In the genomic region with DNA sequence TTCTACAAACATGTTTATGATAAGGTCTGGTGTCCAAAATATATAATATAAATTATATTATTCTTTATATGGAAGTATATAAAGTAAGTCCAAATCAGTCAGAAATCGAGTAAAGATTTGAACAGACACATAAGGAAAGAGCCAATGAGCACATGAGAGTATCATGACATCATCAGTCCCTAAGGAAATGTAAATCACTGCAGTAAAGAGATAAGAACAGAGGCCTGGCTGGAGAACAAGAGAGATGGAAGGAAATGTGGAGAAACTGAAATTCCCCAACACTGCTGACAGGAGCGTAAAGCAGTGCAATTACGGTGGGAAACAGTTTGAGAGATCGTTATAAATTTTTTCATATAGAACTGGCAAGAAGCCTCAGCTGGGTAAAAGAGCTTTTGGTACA, we compare ENCODE assay signal across 19 mouse cellular contexts.
DNase-seq lines count a peak whose midpoint lies in the region; ATAC-seq and TF ChIP-seq lines count a peak whose summit lies in the region.
"Had no signal": no experiment of that assay in that cellular context is flagged by ENCODE, and none has a peak within 500 bp of the region (broad histone marks: within the 10 kb centered on the region; RNA-seq: fewer than 3 reads in every experiment).

No protein-coding gene starts in this region.

- no peaks in the 10 kb centered on the region for H3K27me3 ChIP-seq in embryonic facial prominence, embryonic 14.5 days (replicated peaks; ENCODE audit: control insufficient read depth, insufficient read depth, low read length)
- H3K27me3 ChIP-seq in embryonic facial prominence, embryonic 10.5 days (replicated peaks; ENCODE audit: low read depth, poor library complexity, severe bottlenecking) = peaks cover 6% of the 10 kb centered on the region; the same call in 1 of the 2 replicates
- no peaks in the 10 kb centered on the region for H3K27me3 ChIP-seq in intestine, embryonic 15.5 days (replicated peaks)
- no peaks in the 10 kb centered on the region for H3K27me3 ChIP-seq in intestine, embryonic 16.5 days (replicated peaks; ENCODE audit: control insufficient read depth, insufficient read depth, low read length)
- H3K27me3 ChIP-seq in lung, postnatal 0 days (replicated peaks; ENCODE audit: insufficient read depth, low read length) = no peaks in the 10 kb centered on the region
- H3K27me3 ChIP-seq: liver, embryonic 13.5 days had no signal

- H3K36me3 ChIP-seq in embryonic facial prominence, embryonic 14.5 days (ENCODE audit: control insufficient read depth, insufficient read depth, low read length) = no peaks in the 10 kb centered on the region
- no peaks in the 10 kb centered on the region for H3K36me3 ChIP-seq in embryonic facial prominence, embryonic 10.5 days (replicated peaks)
- no peaks in the 10 kb centered on the region for H3K36me3 ChIP-seq in intestine, embryonic 15.5 days
- H3K36me3 ChIP-seq in intestine, embryonic 16.5 days (ENCODE audit: control insufficient read depth, insufficient read depth, low read length) = no peaks in the 10 kb centered on the region
- H3K36me3 ChIP-seq in lung, postnatal 0 days (ENCODE audit: insufficient read depth, low read length) = no peaks in the 10 kb centered on the region
- H3K36me3 ChIP-seq: hindbrain, embryonic 13.5 days; liver, embryonic 13.5 days had no signal

- no peak for ATAC-seq in embryonic facial prominence, embryonic 14.5 days (ENCODE audit: low read depth)
- ATAC-seq in intestine, embryonic 15.5 days = peak; percentile 29; the same call in 1 of the 2 replicates
- ATAC-seq in intestine, embryonic 16.5 days = no peak
- ATAC-seq in lung, postnatal 0 days = no peak
- ATAC-seq: forebrain, postnatal 0 days had no signal

- peak; percentile 72 for DNase-seq in embryonic facial prominence, embryonic 14.5 days (ENCODE audit: low spot score)
- DNase-seq in embryonic facial prominence, embryonic 10.5 days (ENCODE audit: low spot score) = no peak
- DNase-seq in lung, postnatal 0 days (ENCODE audit: low spot score) = peak; percentile 59
- DNase-seq in lung, adult 18-20 months = no peak
- peak; percentile 11 for DNase-seq in telencephalon, adult 2 months (ENCODE audit: low read depth, low spot score)
- DNase-seq: B cell, adult 2 months; cerebellum, postnatal 10 days; forebrain, postnatal 0 days; heart, adult 2 months; heart, postnatal 14 days; kidney, adult 9 months; liver, embryonic 13.5 days; lung, postnatal 14 days; right cerebral cortex, postnatal 4 days; thymus, postnatal 25 days had no signal

- no peak for TF ChIP-seq CTCF in lung, postnatal 0 days (IDR thresholded peaks at IDR 0.05)

- TF ChIP-seq EP300 in lung, postnatal 0 days (IDR thresholded peaks at IDR 0.05) = no peak

- no peaks in the 10 kb centered on the region for H3K9me3 ChIP-seq in embryonic facial prominence, embryonic 14.5 days (ENCODE audit: control insufficient read depth, low read length)
- no peaks in the 10 kb centered on the region for H3K9me3 ChIP-seq in embryonic facial prominence, embryonic 10.5 days
- no peaks in the 10 kb centered on the region for H3K9me3 ChIP-seq in intestine, embryonic 15.5 days
- H3K9me3 ChIP-seq in intestine, embryonic 16.5 days (ENCODE audit: control insufficient read depth, low read length) = no peaks in the 10 kb centered on the region
- no peaks in the 10 kb centered on the region for H3K9me3 ChIP-seq in lung, postnatal 0 days (ENCODE audit: low read length)
- H3K9me3 ChIP-seq: hindbrain, embryonic 13.5 days; liver, embryonic 13.5 days had no signal

- no peak overlapping the region for H3K9ac ChIP-seq in embryonic facial prominence, embryonic 14.5 days (ENCODE audit: low read depth, low read length)
- H3K9ac ChIP-seq in intestine, embryonic 15.5 days = no peak overlapping the region
- no peak overlapping the region for H3K9ac ChIP-seq in intestine, embryonic 16.5 days (ENCODE audit: low read depth, low read length)
- no peak overlapping the region for H3K9ac ChIP-seq in lung, postnatal 0 days (replicated peaks; ENCODE audit: low read depth)
- H3K9ac ChIP-seq: forebrain, postnatal 0 days; hindbrain, embryonic 13.5 days; liver, embryonic 13.5 days had no signal

- H3K4me1 ChIP-seq in embryonic facial prominence, embryonic 14.5 days (ENCODE audit: control insufficient read depth, insufficient read depth, low read length) = no peaks in the 10 kb centered on the region
- peaks cover 9% of the 10 kb centered on the region; the same call in 1 of the 2 replicates for H3K4me1 ChIP-seq in embryonic facial prominence, embryonic 10.5 days
- H3K4me1 ChIP-seq in intestine, embryonic 15.5 days (replicated peaks) = peaks cover 21% of the 10 kb centered on the region
- peaks cover 13% of the 10 kb centered on the region; the same call in 1 of the 2 replicates for H3K4me1 ChIP-seq in intestine, embryonic 16.5 days (ENCODE audit: control insufficient read depth, insufficient read depth, low read length)
- H3K4me1 ChIP-seq in lung, postnatal 0 days (ENCODE audit: insufficient read depth, low read depth, low read length) = no peaks in the 10 kb centered on the region
- H3K4me1 ChIP-seq: hindbrain, embryonic 13.5 days; liver, embryonic 13.5 days had no signal

- H3K4me3 ChIP-seq in embryonic facial prominence, embryonic 14.5 days (ENCODE audit: low read depth, low read length) = no peak overlapping the region
- H3K4me3 ChIP-seq in embryonic facial prominence, embryonic 10.5 days = no peak overlapping the region
- no peak overlapping the region for H3K4me3 ChIP-seq in intestine, embryonic 15.5 days (replicated peaks)
- no peak overlapping the region for H3K4me3 ChIP-seq in intestine, embryonic 16.5 days (ENCODE audit: low read length)
- no peak overlapping the region for H3K4me3 ChIP-seq in lung, postnatal 0 days (ENCODE audit: low read depth, low read length)
- H3K4me3 ChIP-seq: heart, adult 2 months; hindbrain, embryonic 13.5 days; left cerebral cortex, adult 2 months; liver, embryonic 13.5 days had no signal

- WGBS in embryonic facial prominence, embryonic 14.5 days = 59% methylated on average over 4 of the region's 4 CpGs
- 83% methylated on average over 4 of the region's 4 CpGs for WGBS in embryonic facial prominence, embryonic 10.5 days
- WGBS in intestine, embryonic 15.5 days = 31% methylated on average over 4 of the region's 4 CpGs
- WGBS in intestine, embryonic 16.5 days = 38% methylated on average over 4 of the region's 4 CpGs
- WGBS in lung, postnatal 0 days = 17% methylated on average over 4 of the region's 4 CpGs

- no peak overlapping the region for H3K4me2 ChIP-seq in embryonic facial prominence, embryonic 14.5 days (ENCODE audit: low read depth, low read length)
- H3K4me2 ChIP-seq in intestine, embryonic 15.5 days (replicated peaks) = no peak overlapping the region
- H3K4me2 ChIP-seq in intestine, embryonic 16.5 days (ENCODE audit: low read depth, low read length) = no peak overlapping the region
- H3K4me2 ChIP-seq in lung, postnatal 0 days (replicated peaks; ENCODE audit: low read depth, low read length) = no peak overlapping the region
- H3K4me2 ChIP-seq: hindbrain, embryonic 13.5 days; liver, embryonic 13.5 days had no signal

- H3K27ac ChIP-seq in embryonic facial prominence, embryonic 14.5 days (replicated peaks; ENCODE audit: low read depth, low read length) = no peak overlapping the region
- H3K27ac ChIP-seq in embryonic facial prominence, embryonic 10.5 days (replicated peaks) = no peak overlapping the region
- no peak overlapping the region for H3K27ac ChIP-seq in intestine, embryonic 15.5 days
- no peak overlapping the region for H3K27ac ChIP-seq in intestine, embryonic 16.5 days (ENCODE audit: low read length)
- no peak overlapping the region for H3K27ac ChIP-seq in lung, postnatal 0 days (ENCODE audit: low read length)
- H3K27ac ChIP-seq: heart, adult 2 months; hindbrain, embryonic 13.5 days; left cerebral cortex, adult 2 months; liver, embryonic 13.5 days had no signal

Comparison
In these comparisons a context has a peak if more than half of its experiments do, and no peak if none do; other contexts are left out.
1. DNase-seq: peak in embryonic facial prominence, embryonic 14.5 days (single experiment), lung, postnatal 0 days (single experiment) and telencephalon, adult 2 months (single experiment); none in embryonic facial prominence, embryonic 10.5 days (single experiment) and lung, adult 18-20 months (0 of 2).